Mouse (Mus musculus) megakaryocyte-erythroid progenitor cell, adult 5-6 weeks (primary cell): ENCODE results near the gene Ube2q2. TPM values are rescaled to one million over a fixed set of nuclear protein-coding genes. Genes with fewer than 3 reads are reported as not detected.

ENCODE experiments used
- total RNA-seq, 2 experiments: library from RNA; stranded (forward) in 1 of 2; stranded (reverse) in 1 of 2; fragments of 200-1000, 215-1000 nt in 1 of 2; fragments of >200 nt in 1 of 2; fragmentation: Nextera tagmentation in 1 of 2; gene quantifications; 2 replicates each; pipeline ENCODE4 v1.2.3; 2014 to 2017

Ube2q2 gene
- total RNA-seq, 2 experiments from 2014 or later = 29.3 to 69.4 TPM

Other genes with a start within 250 kb of the Ube2q2 start
- not detected in 2 replicates for gene Hykk, start 231.6 kb upstream of the Ube2q2 start, total RNA-seq (2014; fragmentation: Nextera tagmentation)
- gene Hykk, start 231.6 kb upstream of the Ube2q2 start, total RNA-seq (2017) = not detected in 2 replicates
- gene Psma4, start 198.1 kb upstream of the Ube2q2 start, total RNA-seq (2014; fragmentation: Nextera tagmentation) = 219 and 238 TPM in 2 replicates
- gene Psma4, start 198.1 kb upstream of the Ube2q2 start, total RNA-seq (2017) = 449 and 459 TPM in 2 replicates
- not detected in 2 replicates for gene AY074887, start 197.9 kb upstream of the Ube2q2 start, total RNA-seq (2014; fragmentation: Nextera tagmentation)
- gene AY074887, start 197.9 kb upstream of the Ube2q2 start, total RNA-seq (2017) = not detected in 2 replicates
- not detected in 2 replicates for gene Chrna5, start 168.0 kb upstream of the Ube2q2 start, total RNA-seq (2014; fragmentation: Nextera tagmentation)
- not detected in 2 replicates for gene Chrna5, start 168.0 kb upstream of the Ube2q2 start, total RNA-seq (2017)
- gene Chrna3, start 122.3 kb upstream of the Ube2q2 start, total RNA-seq (2014; fragmentation: Nextera tagmentation) = not detected in 2 replicates
- gene Chrna3, start 122.3 kb upstream of the Ube2q2 start, total RNA-seq (2017) = not detected in 2 replicates
- gene Chrnb4, start 100.1 kb upstream of the Ube2q2 start, total RNA-seq (2014; fragmentation: Nextera tagmentation) = not detected in 2 replicates
- not detected in 2 replicates for gene Chrnb4, start 100.1 kb upstream of the Ube2q2 start, total RNA-seq (2017)
- gene Fbxo22, start 60.1 kb downstream of the Ube2q2 start, total RNA-seq (2014; fragmentation: Nextera tagmentation) = 24.7 and 53.3 TPM in 2 replicates
- gene Fbxo22, start 60.1 kb downstream of the Ube2q2 start, total RNA-seq (2017) = 37.1 and 38.1 TPM in 2 replicates
- gene Nrg4, start 178.0 kb downstream of the Ube2q2 start, total RNA-seq (2014; fragmentation: Nextera tagmentation) = not detected in 2 replicates
- not detected in 2 replicates for gene Nrg4, start 178.0 kb downstream of the Ube2q2 start, total RNA-seq (2017)
- gene Tmem266, start 178.1 kb downstream of the Ube2q2 start, total RNA-seq (2014; fragmentation: Nextera tagmentation) = not detected in 2 replicates
- gene Tmem266, start 178.1 kb downstream of the Ube2q2 start, total RNA-seq (2017) = not detected in 2 replicates